Mouse (Mus musculus) liver, embryonic 16.5 days (tissue): Measurements from ENCODE around the gene Rreb1. TPM values are rescaled to one million over a fixed set of nuclear protein-coding genes. Genes with fewer than 3 reads are reported as not detected.

Experiments
- ATAC-seq: fragments of 200-750 bp; cut with Nextera tagmentation; 2 replicates; pipeline ENCODE4 v1.8.0; 2017; ENCODE audit warnings: low read depth, mild to moderate bottlenecking, moderate number of reproducible peaks, moderate library complexity
- H3K27ac ChIP-seq: fragments of 300-500 bp; sonication (generic); 2 replicates; pipeline ENCODE4 v1.5.1; 2014; ENCODE audit warnings: mild to moderate bottlenecking, low read length
- H3K27me3 ChIP-seq: fragments of 300-500 bp; sonication (generic); 2 replicates; pipeline ENCODE4 v1.6.1; 2014; ENCODE audit warnings: low read depth, low read length, mixed read lengths; ENCODE audit not compliant: control insufficient read depth, insufficient read depth
- H3K36me3 ChIP-seq: fragments of 300-500 bp; sonication (generic); 2 replicates; pipeline ENCODE4 v1.6.1; 2014; ENCODE audit warnings: mild to moderate bottlenecking; ENCODE audit not compliant: control insufficient read depth, insufficient read depth
- H3K4me1 ChIP-seq: fragments of 300-500 bp; sonication (generic); 2 replicates; pipeline ENCODE4 v1.6.1; 2014; ENCODE audit warnings: low read depth, low read length, mixed read lengths; ENCODE audit not compliant: control insufficient read depth
- H3K4me2 ChIP-seq: fragments of 300-500 bp; sonication (generic); 2 replicates; pipeline ENCODE4 v1.6.1; 2014; ENCODE audit warnings: low read depth, low read length, mixed read lengths
- H3K4me3 ChIP-seq: fragments of 300-500 bp; sonication (generic); 2 replicates; pipeline ENCODE4 v1.5.1; 2014; ENCODE audit warnings: low read depth, mild to moderate bottlenecking, low read length
- H3K9ac ChIP-seq: fragments of 300-500 bp; sonication (generic); 2 replicates; pipeline ENCODE4 v1.6.1; 2014; ENCODE audit warnings: low read depth, low read length
- H3K9me3 ChIP-seq: fragments of 300-500 bp; sonication (generic); replicated peaks from 2 replicates; pipeline ENCODE4 v1.6.1; 2016; ENCODE audit warnings: low read length; ENCODE audit not compliant: control insufficient read depth
- WGBS: fragments of 180-500 bp; shearing (Covaris S2); extraction: QIAGEN DNeasy Blood & Tissue Kit; methylation state at CpG from one replicate; pipeline ENCODE4 v1.1.7; 2014; ENCODE audit not compliant: insufficient replicate concordance; 5-methylcytosine and 5-hydroxymethylcytosine counted together
- polyA plus RNA-seq: library from polyadenylated mRNA; unstranded; fragments of >200 nt; fragmentation: Nextera tagmentation; extraction: Ambion mirVana; gene quantifications from 2 replicates; pipeline ENCODE4 v1.2.1, GENCODE M21; 2015

Rreb1 gene
- polyA plus RNA-seq, 1 experiment from 2014 or later: 5.9 TPM

DNA sequence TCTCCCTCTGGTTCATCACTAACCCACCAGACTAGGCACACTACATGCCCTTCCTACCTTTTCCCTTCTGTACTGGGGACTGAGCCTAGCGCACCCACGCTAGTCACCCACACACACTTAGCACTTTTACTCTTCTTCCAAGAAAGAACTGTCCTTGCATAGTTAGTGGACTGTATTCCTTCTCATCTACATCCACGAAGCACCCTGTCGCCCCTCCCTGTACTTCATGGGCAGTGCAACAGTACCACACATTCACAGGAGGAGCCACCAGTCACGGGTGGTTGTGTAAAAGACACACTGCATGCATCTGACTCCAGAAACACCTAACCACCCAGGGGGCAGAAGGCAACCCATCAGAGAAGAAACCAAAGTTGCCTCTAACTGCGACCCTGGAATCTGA, 195.8 kb downstream of the Rreb1 start:
- Histone ChIP-seq H3K4me3 (no peak overlapping the region), H3K27ac (no peak overlapping the region), H3K9me3 (no peaks in the 10 kb centered on the region), H3K9ac (no peak overlapping the region), H3K36me3 (peaks cover 26% of the 10 kb centered on the region), H3K27me3 (no peaks in the 10 kb centered on the region), H3K4me1 (peaks cover 2% of the 10 kb centered on the region; the same call in 1 of the 2 replicates), H3K4me2 (no peak overlapping the region)
- 78% methylated on average over 6 of the region's 6 CpGs for WGBS
- ATAC-seq: peak; percentile 41

DNA sequence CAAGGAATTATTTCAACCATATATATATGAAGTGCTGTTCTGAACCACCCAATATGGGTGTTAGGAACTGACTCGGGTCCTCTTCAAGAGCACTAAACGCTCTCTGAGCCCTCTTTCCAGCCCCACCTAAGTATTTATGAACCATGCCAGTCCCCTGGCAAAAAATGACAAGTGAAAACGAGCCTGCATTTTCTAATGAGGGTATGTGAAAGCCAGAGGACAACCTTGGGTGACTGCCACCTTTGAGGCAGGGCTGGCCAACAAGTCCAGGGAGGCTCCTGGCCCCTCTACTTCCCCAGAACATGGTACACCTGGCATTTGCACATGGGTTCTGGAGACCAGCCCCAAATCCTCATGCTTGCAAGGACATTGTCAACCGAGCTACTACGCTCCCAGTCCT, 196.5 kb downstream of the Rreb1 start:
- no peak overlapping the region for H3K4me2 ChIP-seq
- H3K9me3 ChIP-seq: no peaks in the 10 kb centered on the region
- 75% methylated on average over 5 of the region's 5 CpGs for WGBS
- H3K4me3 ChIP-seq: no peak overlapping the region
- H3K36me3 ChIP-seq: peaks cover 33% of the 10 kb centered on the region
- H3K9ac ChIP-seq: no peak overlapping the region
- H3K27ac ChIP-seq: no peak overlapping the region
- peaks cover 2% of the 10 kb centered on the region; the same call in 1 of the 2 replicates for H3K4me1 ChIP-seq
- ATAC-seq: no peak
- H3K27me3 ChIP-seq: no peaks in the 10 kb centered on the region

DNA sequence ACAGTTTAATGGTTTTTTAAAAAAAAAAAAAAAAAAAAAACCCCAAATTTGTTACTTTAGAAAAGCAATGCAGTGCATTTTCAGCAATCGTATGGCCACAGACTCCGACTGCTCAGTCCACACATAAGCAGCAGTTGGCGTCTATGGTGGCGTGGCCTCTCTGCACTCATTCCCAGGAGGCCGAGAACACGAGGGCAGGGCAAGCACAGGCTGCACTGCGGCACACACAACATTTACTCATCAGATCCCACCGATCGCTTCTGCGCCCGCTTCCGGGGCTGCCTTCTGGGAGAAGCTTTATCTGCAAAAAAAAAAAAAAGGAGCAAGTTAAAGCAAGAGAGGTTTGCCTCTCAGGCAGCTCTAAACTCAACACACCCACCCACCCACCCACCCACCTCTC, 201.3 kb downstream of the Rreb1 start:
- ATAC-seq: no peak
- no peaks in the 10 kb centered on the region; the same call in 1 of the 2 replicates for H3K4me1 ChIP-seq
- 86% methylated on average over 12 of the region's 12 CpGs for WGBS
- H3K27ac ChIP-seq: no peak overlapping the region
- H3K36me3 ChIP-seq: peaks cover 71% of the 10 kb centered on the region
- no peak overlapping the region for H3K4me3 ChIP-seq
- H3K9me3 ChIP-seq: no peaks in the 10 kb centered on the region
- no peaks in the 10 kb centered on the region for H3K27me3 ChIP-seq
- no peak overlapping the region for H3K4me2 ChIP-seq
- H3K9ac ChIP-seq: no peak overlapping the region

DNA sequence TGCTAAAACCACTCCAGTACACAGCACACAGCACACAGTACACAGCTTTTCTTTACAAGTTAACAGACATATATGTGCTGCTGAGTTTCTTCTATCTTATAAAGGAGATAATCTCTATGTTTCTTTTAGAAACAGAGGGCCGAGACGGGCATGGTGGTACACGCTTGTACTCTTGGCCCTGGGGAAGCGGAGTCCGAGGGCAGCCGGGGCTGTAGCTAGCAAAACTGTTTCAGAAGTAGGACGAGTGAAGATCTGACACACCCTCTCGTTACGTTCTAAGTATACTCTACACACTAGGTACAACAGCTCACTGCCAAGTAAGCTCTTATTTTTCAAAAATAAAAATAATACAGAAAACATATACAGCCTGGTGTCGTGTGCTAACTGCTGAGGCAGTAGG, 202.1 kb downstream of the Rreb1 start:
- H3K9ac ChIP-seq: no peak overlapping the region
- H3K4me3 ChIP-seq: no peak overlapping the region
- peaks cover 76% of the 10 kb centered on the region for H3K36me3 ChIP-seq
- no peak for ATAC-seq
- H3K27ac ChIP-seq: no peak overlapping the region
- 87% methylated on average over 10 of the region's 10 CpGs for WGBS
- no peaks in the 10 kb centered on the region for H3K27me3 ChIP-seq
- no peaks in the 10 kb centered on the region; the same call in 1 of the 2 replicates for H3K4me1 ChIP-seq
- H3K4me2 ChIP-seq: no peak overlapping the region
- no peaks in the 10 kb centered on the region for H3K9me3 ChIP-seq

DNA sequence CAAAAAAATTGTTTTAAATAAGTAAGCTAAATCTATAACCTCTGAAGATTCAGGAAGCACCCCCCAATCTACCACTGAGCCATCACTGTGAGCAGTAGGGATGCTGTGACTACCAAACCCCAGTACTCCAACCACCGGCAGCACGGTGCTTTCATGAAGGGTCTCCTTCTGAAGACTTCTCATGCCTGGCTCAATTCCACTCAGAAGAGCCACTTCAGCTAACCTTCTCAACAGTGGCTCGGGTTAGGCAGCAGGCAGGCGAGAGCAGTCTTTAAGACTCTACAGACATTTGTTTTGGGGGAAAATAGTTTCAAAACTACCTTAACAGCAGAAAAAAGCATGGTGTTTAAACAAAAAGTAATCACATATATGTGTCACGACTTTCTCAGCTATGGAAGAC, 202.9 kb downstream of the Rreb1 start:
- Histone ChIP-seq H3K4me2 (no peak overlapping the region), H3K9ac (no peak overlapping the region), H3K36me3 (peaks cover 80% of the 10 kb centered on the region), H3K4me3 (no peak overlapping the region), H3K4me1 (no peaks in the 10 kb centered on the region), H3K9me3 (no peaks in the 10 kb centered on the region), H3K27me3 (no peaks in the 10 kb centered on the region), H3K27ac (no peak overlapping the region)
- WGBS: 80% methylated on average over 5 of the region's 5 CpGs
- ATAC-seq: no peak

DNA sequence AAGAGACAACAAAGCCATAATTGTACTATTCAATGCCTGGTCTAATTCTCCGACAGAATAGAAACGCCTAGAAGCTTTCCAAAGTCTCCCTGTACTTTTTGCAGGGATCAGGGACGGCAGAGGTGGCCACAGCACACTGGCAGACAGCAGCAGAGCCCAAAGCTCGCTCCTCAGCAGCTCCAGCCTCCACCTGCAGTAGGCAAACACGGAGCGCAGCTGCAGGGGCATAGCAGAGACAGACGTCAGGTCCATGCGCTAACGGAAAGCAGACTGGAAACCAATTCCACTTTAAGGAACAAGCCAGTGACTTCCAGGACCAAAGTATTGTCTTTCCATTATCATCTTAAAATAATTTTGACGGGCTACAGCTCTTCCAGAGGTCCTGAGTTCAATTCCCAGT, 208.0 kb downstream of the Rreb1 start:
- Histone ChIP-seq H3K27ac (no peak overlapping the region), H3K4me3 (no peak overlapping the region), H3K4me2 (no peak overlapping the region), H3K9me3 (no peaks in the 10 kb centered on the region), H3K9ac (no peak overlapping the region), H3K36me3 (peaks cover 76% of the 10 kb centered on the region), H3K4me1 (no peaks in the 10 kb centered on the region; the same call in 1 of the 2 replicates), H3K27me3 (no peaks in the 10 kb centered on the region)
- WGBS: 88% methylated on average over 10 of the region's 10 CpGs
- no peak for ATAC-seq

DNA sequence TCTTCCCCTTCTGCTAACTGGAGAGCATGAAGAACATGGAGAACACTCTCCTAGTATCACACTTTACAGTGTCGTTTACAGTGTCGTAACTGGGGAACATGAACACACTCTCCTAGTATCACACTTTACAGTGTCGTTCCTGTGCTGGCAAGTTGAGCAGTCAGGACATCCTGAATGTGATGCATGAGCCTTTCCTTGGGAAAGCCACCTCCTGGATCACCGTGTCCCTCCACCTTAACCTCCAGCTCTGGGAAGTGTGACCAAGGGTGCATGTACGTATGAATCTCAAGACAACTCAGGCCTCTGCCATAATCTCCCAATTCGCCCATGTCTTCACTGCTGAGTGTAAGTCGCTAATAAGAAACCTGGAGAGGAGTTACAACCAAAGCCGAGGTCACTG, 211.5 kb downstream of the Rreb1 start:
- 82% methylated on average over 8 of the region's 8 CpGs for WGBS
- Histone ChIP-seq H3K9ac (no peak overlapping the region), H3K4me1 (peaks cover 9% of the 10 kb centered on the region), H3K4me3 (no peak overlapping the region), H3K27ac (no peak overlapping the region), H3K27me3 (no peaks in the 10 kb centered on the region), H3K4me2 (no peak overlapping the region), H3K36me3 (peaks cover 51% of the 10 kb centered on the region), H3K9me3 (no peaks in the 10 kb centered on the region)
- no peak for ATAC-seq

DNA sequence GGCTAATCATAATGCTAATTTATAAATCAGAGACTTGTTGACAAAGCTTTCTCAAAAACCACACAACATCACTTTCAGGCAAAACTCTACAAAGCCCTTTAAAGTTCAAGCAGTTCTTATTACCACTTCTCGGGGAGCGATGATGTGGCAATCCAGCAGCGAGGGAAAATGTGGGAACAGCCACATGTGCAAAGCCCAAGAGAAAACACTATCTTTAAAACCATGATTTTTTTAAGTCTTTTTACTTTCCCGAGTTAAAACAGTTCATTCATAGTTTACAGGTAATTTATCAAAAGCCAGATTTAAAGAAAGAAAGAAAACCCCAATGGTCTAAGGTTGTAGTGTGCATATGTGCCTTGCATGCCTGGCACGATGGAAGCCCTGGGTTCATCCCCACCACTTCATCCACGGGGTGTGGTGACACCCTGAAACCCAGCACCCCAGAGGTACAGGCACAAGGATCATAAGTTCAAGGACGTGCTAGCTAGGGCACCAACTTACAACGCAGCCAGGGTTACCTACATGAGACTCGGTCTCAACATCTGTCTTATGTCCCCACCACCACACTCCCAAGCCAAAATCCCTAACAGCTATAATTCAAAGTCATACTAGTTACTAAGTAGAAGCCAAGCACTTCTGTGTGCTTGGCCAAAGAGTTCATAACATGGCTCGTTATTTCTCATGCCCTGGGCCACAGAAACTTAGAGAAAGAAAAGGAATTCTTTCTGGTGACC, 214.6 kb downstream of the Rreb1 start:
- Histone ChIP-seq H3K9ac (peak overlapping the region; percentile 98), H3K27me3 (no peaks in the 10 kb centered on the region), H3K27ac (peak overlapping the region; percentile 26), H3K9me3 (no peaks in the 10 kb centered on the region), H3K36me3 (peaks cover 25% of the 10 kb centered on the region), H3K4me1 (peaks cover 10% of the 10 kb centered on the region), H3K4me2 (peak overlapping the region; percentile 72), H3K4me3 (peak overlapping the region; percentile 96)
- no peak for ATAC-seq
- 6% methylated on average over 10 of the region's 10 CpGs for WGBS

DNA sequence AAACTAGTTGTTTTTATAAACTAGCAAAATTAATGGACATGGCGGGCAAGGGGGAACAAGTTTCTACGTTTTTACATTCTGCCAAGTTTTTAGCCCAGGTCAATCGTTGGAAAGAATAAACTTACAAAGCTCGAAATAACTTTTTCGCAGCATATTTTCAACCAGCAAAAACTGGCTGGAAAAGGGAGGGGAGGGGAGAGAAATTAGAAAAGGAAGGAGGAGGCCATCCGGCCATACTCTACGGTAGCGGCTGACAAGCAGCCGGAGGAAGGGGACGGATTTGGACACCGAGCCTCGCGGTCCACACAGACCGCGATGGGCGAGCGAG, 215.1 kb downstream of the Rreb1 start:
- peak overlapping the region; percentile 96 for H3K4me3 ChIP-seq
- H3K27me3 ChIP-seq: no peaks in the 10 kb centered on the region
- H3K27ac ChIP-seq: peak overlapping the region; percentile 93
- ATAC-seq: no peak
- peak overlapping the region; percentile 98 for H3K9ac ChIP-seq
- peak overlapping the region; percentile 72 for H3K4me2 ChIP-seq
- no peaks in the 10 kb centered on the region for H3K9me3 ChIP-seq
- H3K36me3 ChIP-seq: peaks cover 21% of the 10 kb centered on the region
- under 1% methylated on average over 17 of the region's 17 CpGs for WGBS
- H3K4me1 ChIP-seq: peaks cover 10% of the 10 kb centered on the region
